Comparison of ENCODE assay signal across 20 mouse cellular contexts in the genomic region with DNA sequence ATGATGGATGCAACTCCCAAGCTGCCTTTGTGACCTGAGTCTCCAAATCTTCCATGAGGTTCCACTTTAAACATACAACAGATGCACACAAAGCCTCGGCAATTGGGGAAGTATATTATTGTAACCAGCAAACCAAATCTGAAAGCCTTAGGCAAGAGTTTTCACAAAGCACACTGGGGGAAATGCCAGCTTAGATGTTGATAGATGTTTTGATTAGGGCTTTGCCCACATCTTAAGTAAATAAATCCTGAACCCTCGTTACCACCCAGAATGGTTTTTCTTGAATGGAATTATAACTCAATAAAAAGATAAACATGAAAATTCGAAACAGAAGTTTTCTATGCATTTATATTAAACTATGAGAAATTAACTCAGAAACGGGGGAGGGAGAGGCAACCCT.
"Had no signal": no experiment of that assay in that cellular context is flagged by ENCODE, and none has a peak within 500 bp of the region (broad histone marks: within the 10 kb centered on the region; RNA-seq: fewer than 3 reads in every experiment).

No protein-coding gene starts in this region.

- H3K4me1 ChIP-seq: midbrain, embryonic 10.5 days; neural tube, embryonic 13.5 days; neural tube, embryonic 15.5 days; stomach, embryonic 15.5 days had no signal

- DNase-seq: lung, adult 18-20 months; lung, embryonic 14.5 days; lung, postnatal 10 days; lung, postnatal 4 days; midbrain, embryonic 14.5 days; retina, postnatal 1 day; right cerebral cortex, adult 18-20 months; right cerebral cortex, postnatal 25 days; right cerebral cortex, postnatal 4 days; thymus, adult 2 months; thymus, postnatal 25 days; thymus, postnatal 4 days had no signal

- H3K4me2 ChIP-seq: lung, embryonic 14.5 days; midbrain, embryonic 12.5 days; neural tube, embryonic 13.5 days; neural tube, embryonic 15.5 days; stomach, embryonic 15.5 days had no signal

- H3K27ac ChIP-seq: midbrain, embryonic 10.5 days; midbrain, embryonic 12.5 days; neural tube, embryonic 13.5 days; neural tube, embryonic 15.5 days; stomach, embryonic 15.5 days; stomach, postnatal 0 days had no signal

- H3K27me3 ChIP-seq: midbrain, embryonic 12.5 days; neural tube, embryonic 13.5 days; neural tube, embryonic 15.5 days; stomach, embryonic 15.5 days had no signal

- H3K36me3 ChIP-seq: midbrain, embryonic 10.5 days; midbrain, embryonic 12.5 days; neural tube, embryonic 13.5 days; neural tube, embryonic 15.5 days; stomach, embryonic 15.5 days had no signal

- H3K9ac ChIP-seq: lung, embryonic 14.5 days; midbrain, embryonic 12.5 days; neural tube, embryonic 13.5 days; neural tube, embryonic 15.5 days; stomach, embryonic 15.5 days had no signal

- H3K4me3 ChIP-seq: midbrain, embryonic 10.5 days; midbrain, embryonic 12.5 days; myocyte; neural tube, embryonic 13.5 days; neural tube, embryonic 15.5 days; stomach, embryonic 15.5 days had no signal

- H3K9me3 ChIP-seq: midbrain, embryonic 10.5 days; midbrain, embryonic 12.5 days; neural tube, embryonic 13.5 days; neural tube, embryonic 15.5 days; stomach, embryonic 15.5 days had no signal

- ATAC-seq: midbrain, embryonic 16.5 days had no signal
